Mouse (Mus musculus) lung, postnatal 10 days (tissue): ENCODE measurements around the gene Tnnt3.

ENCODE experiments used
- DNase-seq: peaks from one replicate; pipeline ENCODE4 v3.0.0; 2021

Tnnt3 gene

DNA sequence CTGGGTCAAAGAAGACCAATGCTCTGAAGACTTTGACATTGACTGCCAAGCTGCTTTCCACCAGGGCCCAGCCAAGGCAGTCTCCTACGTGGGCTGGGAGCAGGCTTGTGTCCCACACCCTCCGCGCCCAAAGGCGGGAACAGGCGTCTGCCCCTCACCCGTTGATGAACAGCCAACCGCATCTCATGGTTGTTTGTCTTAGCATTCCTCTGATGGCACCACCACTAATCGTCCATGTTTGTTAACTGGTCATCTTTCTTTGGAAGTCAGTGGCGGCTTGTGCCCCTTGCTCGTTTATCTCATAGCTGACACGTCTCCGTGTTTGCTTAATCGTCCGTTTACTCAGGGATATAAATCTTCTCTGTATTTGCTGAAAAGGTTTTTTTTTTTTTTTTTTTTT lies 10.9 kb downstream of the Tnnt3 start:
- DNase-seq = peak; percentile 39

DNA sequence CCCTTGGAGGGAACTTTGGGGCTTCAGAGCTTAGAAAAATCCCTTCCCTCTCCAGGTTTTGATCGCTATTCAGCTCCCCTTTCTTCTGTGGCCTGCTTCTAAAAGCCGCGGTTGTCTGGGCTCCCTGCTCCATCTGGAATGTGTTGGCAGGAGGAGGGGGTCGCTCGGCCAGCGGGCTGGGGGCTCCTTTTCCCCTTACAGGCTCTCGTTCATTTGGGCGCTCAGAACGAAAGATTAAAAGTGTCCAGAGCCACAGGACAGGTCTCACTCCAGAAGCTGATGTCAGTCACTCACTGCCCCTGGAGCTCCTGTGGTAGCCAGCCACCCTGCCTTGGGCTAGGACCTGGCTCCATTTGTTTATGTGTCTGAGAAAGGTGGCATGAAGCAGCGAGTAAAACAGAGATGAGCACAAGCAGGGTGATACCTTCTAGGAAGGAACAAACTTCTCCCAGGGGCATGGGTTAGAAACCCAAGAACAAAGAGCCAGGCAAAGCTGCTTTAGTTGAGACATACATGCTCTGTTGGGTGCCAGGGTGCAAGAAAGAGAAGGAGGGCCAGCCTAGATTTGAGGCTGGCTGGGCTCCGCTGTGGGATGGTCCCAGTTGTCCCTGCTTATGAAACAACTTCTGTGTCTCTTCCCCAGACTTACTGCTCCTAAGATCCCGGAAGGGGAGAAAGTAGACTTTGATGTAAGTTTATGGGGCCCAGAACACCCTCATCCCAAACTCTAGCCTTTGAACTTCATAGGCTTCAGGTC lies 11.6 kb downstream of the Tnnt3 start:
- DNase-seq = peak; percentile 72

DNA sequence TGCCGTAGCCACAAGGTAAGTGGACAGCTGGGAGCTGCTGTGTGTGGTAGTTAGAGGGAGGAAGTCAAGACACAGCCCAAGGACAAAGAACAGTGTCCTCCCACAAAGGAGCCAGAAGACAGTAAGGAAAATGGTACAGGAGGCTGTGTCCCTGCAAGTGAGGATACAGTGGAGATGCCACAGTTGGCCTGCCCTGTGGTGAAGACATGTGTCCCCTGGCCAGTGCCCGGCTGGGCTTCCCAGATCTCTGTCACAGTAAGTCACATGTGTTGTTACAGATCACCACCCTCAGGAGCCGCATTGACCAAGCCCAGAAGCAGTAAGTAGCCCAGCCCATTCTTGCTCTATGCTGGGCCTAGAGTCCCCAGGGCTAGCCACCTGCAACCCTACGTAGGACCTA lies 15.4 kb downstream of the Tnnt3 start:
- DNase-seq = no peak

DNA sequence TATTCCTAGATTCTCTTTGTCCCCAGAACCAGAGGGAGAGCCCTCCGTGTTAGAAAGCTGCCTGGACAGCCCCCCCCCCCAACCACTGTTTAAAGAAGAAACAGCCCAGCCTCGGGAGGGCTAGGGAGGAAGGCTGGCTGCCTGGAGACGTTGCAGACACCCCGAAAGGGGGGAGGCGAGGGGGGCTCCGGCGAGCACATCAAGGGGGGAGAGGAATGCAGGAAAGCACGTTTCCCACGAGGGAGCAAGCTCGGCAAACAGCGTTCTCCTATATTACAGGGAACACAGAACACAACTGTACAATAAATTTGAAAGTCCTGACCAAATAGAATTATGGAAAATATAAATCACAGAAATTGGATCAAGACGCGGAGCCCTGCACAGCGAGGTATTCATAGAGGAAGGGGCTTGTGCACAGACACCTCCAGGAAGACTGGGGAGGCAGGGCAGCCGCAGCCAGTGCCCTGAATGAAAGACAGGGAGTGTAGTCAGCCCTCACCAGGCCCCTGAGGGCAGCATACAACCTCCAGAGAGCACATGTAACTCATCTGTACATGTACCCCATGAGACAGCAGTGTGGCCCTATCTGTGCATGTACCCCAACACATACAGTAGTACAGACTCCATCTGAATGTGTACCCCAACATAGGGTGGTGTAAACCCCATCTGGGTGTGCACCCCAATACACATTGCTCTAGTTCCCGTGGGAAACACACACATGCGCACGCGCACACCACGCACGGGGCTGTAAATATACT lies 17.8 kb downstream of the Tnnt3 start:
- DNase-seq = peak; percentile 51

DNA sequence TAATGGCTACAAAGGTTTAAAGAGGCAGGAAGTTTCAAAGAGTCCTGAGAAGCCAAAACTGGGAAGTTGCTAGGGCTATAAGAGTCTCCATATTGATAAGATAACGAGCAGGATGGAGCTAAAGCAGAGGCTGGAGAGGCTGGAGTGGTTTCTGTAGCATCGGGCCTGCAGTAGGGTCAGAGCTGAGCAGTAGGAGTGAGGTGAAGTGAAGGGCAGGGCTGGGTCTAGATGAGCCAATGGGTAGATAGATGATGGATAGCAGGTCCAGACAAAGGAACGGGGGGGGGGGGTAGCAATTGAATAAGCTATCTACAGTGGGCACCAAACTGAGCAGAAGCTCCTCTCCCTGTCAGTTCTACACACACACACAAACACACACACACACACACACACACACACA lies 18.9 kb downstream of the Tnnt3 start:
- DNase-seq = no peak

DNA sequence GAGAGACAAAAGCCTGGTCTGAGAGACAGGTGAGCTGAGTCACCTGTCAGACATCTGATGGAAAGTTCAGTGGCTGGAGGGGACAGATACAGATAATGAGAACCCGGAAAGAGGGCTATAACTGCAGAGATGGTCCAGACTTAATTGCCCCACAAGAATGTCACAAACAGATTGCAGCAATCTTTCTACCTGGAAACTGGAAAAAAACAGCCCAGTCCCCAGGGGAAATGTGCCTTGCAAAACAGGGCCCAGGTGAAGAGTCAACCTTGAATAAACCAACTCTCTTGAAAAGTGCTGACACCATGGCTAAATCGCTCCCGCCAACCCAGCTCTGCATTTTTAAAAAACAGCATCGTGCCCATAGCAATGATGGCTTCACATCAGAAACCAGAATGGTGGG lies 21.7 kb downstream of the Tnnt3 start:
- no peak for DNase-seq

DNA sequence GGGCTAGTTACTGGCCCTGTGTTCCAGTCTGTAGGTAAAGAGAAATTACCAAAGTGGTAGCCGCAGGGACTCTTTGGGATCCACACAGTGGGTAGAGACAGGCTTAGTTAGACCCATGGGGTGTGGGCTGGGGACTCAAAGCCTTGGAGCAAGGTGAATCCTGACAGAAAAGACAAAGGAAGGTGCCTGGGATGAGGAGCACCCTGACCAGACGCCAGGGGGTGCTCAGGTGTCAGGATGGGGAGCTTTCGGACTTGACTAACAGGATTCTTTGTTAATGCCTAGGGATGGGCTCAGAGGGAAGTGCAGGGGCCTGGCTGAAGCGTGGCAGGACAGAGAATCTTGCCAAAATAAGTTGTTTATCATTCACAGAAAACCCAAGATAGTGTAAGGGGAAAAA lies 23.7 kb downstream of the Tnnt3 start:
- DNase-seq = peak; percentile 65

DNA sequence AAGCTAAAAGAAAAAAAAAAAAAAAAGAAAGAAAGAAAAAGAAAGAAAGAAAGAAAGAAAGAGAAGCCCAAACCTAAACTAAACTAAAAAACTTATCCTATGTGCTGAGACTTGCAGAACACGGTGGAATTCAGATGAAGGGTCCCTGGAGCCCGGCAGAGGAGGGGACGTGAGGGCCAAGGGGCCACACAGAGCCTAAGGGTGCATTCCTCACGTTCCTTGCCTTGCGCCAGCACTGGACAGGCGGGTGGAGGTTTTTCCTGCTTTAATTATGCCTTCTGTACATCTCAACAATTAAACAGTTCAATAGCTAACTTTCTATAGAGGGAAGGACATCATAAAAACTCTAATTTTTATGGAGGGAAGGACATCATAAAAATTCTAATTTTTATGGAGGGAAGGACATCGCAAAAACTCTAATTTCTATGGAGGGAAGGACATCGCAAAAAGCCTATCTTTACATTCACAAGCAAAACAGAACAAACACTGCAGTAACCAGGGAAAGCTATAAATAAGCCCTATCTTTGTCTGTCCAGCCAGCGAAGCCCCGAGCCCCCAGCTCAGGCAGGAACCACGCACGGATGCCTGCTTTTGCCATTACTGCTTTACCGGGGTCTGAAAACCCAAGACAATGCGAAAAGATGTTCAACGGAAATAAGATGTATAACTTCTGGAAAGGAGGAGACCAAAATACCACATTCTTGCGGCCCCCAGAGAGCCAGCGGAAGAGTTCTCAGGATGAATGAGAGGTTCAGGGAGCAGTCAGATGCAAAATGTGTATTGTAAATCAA lies 24.8 kb downstream of the Tnnt3 start:
- no peak for DNase-seq

DNA sequence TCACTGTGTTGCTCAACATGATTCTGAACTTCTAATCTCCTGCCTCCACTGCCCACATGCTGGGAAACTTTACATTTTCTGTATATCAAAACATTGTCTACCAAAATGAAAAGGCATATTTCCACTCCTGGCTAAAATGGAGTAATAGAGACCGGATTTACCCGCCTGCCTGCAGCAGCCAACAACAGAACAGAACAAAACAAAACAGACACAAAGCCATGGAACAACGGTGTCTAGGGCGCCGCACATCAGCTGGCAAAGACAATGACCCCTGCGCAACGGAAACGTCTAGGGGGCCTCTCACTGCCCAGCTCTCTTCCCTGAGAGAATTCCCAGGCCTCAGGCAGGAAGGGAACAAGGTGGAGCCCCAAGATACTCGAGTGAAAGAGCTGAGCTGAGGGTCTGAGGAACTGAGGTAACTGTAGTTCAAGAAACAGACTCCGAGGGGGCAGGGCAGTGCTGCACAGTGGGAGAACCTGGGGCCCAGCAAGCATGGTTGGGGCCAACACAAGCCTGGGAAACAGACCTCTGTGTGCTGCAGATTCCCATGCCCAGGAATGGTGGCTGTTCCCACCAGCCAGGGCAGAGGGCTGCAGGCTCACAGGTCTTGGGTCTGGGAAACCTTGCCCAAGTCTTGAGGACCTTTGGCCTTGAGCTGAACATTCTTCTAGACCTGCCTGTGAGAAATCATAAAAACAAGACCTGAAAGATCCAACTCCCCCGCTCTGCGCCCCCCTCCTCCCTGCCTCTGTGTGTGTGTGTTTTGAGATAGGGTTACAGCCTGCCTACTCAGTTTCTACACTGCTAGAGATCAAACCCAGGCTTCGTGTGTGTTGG lies 26.9 kb downstream of the Tnnt3 start:
- peak; percentile 51 for DNase-seq

DNA sequence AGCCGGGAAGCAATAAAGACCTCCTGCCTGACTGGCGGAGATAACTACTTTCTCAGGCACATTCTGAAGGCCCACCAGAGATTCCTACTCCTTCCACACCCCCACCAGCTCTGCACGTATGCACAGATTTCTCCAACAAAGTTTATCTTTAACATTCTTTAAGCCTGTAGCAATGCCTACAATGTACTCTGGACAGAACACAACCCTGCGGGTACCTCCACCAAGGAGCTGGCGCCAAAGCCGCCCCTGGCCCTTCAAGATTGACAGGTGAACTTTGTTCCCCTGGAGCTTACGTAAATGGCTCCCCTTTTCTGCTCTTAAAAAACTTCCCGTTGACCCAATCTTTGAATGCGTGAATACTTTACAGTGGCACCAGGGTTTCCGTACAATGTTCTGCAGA lies 30.7 kb downstream of the Tnnt3 start:
- DNase-seq = no peak

DNA sequence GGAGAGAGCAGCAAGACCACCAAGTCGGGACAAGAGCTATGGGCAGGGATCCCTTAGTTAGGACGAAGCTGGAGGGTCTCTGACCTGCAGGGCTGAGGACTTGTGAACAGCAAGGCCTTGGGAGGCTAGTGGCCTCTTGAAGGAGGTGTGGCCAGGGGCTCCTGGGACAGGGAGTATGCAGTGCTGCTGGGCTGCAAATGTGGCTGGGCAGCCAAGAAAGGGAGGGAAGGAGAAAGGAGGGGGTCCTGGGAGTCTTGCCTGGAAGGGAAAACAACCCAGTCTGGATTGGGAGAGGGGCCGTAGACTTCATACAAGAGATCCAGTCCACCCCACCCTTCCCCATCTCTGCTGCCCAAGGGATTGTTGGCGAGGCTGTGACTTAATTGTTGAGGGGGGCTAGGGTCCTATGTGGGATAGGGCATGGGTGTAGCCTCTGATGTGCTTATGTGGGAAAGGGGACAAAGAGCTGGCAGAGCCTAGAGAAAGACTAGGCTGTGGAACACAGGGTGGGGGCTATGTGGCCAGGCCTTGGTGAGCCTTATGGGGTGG lies 33.4 kb downstream of the Tnnt3 start:
- DNase-seq = no peak

DNA sequence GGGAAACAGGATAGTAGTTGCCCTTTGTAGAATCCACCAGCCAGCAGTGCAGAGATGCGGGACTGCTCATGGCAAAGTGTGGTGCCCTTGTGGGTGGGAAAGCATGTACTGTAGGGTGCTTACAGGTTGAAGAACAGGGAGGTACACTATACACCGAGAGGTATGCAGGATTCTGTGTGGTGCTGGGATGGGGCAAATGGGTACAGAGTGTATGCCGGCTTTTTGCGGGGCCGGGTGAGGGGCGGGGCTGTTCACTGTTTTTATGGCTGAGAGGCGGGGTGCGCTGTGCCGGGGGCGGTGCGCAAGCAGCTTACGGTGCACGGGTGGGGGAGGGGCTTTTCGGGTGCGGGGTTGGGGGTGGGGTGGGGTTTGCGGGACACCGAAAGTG lies 34.0 kb downstream of the Tnnt3 start, which contains the start of gene Mrpl23:
Gene Mrpl23 (plus strand): TSS at position 16 of the 388 bp plus-strand sequence.
- DNase-seq = no peak

DNA sequence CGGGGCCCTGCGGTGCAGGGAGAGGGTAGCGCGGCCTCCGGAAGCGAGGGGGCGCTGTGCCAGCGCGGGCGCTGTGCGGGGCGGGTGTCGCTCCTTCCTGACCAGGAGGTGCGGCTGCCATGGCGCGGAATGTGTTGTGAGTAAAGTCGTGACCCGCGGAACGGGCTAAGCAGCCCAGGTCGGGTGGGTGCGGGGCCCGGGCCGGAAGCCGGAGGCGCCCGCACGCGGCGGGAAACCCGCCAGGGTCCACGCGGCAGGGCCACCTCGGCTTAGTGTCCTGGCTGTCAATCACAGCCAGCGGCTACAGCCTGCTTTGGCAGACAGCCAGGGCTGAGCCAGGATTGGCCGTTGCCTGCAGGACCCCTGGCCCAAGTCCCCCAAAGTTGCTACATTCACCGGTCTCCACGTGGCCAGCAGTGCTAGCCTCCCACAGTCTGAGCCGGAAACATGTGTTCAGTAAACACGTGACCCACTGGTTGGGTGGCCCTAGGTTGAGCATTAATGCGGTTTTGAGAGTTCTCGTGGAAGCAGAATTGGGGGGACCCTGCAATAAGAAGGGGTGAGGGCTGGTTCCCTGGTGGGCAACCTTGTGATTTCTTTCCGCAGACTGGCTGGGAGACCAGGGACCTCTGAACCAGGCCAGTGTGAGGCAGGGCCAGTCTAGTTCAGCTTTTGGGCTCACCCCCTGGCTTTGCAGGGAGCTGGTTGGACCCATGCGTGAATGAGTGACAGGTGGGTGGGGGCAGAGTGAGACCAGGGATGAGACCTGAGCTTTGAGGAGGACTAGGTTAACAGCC lies 34.6 kb downstream of the Tnnt3 start:
- peak; percentile 92 for DNase-seq

DNA sequence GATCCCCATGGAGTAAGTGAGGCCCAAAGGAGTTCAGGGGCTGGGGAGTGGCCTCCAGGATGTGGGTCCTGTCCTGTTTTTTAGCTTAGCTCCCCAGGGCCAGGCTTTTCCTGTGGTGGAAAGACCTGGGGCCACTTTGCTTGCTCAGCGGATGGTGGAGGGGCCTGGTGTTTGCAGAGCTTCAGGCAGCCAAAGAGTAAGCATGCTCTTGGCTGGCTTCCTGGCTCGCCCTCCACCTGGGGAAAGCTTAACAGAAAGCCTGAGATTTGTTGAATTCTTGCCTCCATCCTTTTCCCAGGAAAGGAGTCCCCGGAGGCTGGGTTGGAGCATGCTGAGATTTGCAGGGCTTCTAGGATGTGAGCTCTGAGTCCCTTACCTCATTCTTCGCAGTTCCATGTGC lies 36.5 kb downstream of the Tnnt3 start:
- no peak for DNase-seq

DNA sequence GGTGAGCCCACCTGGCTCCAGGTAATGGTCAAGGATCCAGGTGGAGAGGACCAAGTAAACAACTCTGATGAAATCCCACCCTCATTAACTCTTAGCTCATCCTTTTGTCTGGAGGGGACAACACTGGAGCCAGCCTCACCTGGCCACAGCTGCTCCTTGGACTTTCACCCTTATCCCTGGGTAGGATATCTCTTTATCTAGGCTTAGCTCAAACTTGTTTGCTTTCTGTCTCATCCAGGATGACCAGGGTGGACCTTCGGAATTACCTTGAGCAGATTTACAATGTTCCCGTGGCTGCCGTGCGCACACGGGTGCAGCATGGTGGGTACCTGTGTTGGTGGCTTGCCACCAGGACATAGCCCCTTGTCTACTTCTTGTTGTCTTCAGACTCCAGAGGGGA lies 37.2 kb downstream of the Tnnt3 start:
- DNase-seq = no peak

DNA sequence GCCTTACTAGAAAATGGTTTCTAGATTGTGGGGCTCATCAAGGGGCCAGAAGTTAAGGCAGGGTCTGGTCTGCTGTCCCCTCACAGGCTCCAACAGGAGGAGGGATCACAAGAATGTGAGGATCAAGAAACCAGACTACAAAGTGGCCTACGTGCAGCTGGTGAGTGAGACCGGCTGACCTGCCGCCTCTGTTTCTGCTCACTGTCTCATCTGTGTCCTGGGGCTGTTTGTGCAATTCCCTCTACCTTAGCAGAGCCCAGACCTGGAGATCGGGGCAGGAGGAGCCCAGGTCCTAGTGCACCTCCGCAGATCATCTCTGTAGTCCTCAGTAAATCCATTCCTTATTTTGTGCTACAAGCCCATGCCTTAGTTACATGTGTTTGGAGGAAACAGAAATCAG lies 38.5 kb downstream of the Tnnt3 start:
- no peak for DNase-seq

DNA sequence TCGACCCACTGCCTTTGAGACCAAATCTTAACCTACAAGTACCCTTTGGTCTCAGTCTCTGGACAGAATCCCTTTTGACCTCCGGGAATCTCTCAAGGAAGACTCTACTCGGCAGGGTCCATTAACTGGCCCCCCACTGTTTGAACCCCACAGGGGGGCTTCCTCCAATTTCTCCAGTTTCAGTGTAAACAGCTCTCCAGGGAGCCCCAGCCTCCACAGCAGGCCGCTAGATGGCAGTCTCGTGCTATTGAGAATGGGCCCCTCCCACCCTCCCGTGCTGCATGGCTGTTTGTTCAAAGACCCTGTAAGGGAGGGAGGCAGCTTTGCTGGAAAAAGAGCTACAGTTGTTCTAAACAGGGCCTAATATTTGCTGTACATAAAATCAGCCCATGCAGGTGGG lies 39.2 kb downstream of the Tnnt3 start:
- DNase-seq = peak; percentile 70

DNA sequence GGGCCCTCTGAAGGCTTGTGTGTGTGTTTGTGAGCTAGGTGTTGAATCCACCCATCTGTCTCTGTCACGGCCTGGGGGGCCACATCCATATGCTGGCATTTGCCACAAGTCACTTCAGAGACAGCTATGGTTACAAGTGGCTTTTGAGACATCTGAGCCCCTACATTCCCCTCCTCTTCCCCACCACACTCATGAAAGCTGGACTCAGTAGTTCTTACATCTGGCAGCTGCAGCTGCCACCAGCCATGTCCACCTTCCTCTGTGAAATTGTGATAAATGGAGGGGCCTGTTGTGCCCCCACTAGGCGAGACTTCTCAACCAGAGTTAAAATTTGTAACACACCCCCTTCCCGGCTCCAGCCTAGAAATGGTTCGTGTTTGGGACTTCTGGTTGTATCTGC lies 39.7 kb downstream of the Tnnt3 start:
- no peak for DNase-seq

DNA sequence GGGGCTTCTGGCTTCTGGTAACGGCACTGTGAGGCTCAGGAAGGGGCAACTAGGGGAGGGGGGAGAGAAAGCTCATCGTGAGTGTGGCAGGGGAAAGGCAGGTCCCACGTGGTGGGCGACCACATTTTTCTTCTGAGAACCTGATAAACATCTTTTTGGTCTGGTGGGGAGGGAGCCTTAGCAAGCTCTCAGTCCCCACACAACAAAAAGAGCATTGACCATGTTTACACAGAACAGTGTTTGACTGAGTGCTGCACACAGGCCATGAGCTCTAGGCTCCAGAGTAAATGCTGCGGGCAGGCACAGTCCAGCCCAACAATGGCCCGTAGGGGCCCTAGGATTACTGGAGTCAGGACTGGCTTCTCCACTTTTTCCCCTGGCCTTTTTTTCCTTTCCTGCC lies 40.1 kb downstream of the Tnnt3 start:
- DNase-seq = no peak

DNA sequence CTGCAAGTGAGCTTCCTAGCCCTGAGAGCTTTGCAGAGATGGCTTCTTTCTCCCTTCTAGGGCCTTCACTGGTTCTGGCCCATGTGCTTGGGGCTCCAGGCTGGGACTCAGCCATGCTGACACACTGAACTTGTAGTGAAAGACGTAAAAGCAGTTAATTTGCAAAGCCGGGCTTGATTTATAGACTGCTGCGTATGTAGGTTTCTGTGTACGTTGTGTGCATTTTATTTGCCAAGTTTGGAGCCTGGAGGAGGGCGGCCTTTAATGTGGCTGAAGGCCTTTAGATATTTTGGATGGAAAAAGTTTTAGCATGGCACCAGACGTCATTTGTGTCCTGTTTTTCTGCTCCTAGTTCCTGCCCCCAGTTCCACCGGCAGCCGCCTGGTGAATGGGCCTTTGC lies 41.2 kb downstream of the Tnnt3 start:
- no peak for DNase-seq

DNA sequence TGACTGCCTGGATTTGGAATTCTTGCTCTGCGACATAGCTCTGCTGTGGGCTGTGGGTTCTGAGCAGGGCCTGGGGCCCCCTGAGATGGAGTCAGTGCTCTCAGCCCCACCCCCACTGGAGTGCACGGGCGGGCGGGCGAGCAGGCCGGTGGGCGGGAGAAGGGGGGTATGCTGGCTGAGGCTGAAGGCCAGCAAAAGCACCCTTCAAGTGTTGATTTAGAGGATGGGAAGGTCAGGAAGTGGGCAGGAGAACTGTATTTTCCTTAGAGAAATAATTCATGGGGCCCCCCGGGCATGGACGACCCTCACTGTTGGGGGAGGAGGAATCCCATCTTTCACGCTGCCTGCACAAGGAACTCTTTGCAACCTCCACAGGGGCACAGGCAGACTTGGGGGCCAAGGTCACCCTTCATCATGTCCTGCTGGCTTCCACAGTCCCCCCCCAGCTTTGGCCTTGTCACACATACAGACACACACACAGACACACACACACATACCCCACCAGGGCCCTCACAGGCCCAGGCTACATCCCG lies 44.2 kb downstream of the Tnnt3 start:
- DNase-seq = no peak
